Mouse (Mus musculus) neural tube, embryonic 10.5 days (tissue): ENCODE measurements around the gene Bcr.

Experiments
- DNase-seq: peaks from one replicate; pipeline ENCODE4 v3.0.0-alpha.2; 2017; ENCODE audit warnings: low spot score; ENCODE audit errors: extremely low spot score

Bcr gene

GRCm38 (mm10) chr10:75233489-75233888 lies 173.1 kb downstream of the Bcr start:
- no peak for DNase-seq
